Mouse (Mus musculus): ENCODE data around the gene Hspa2. TPM values are rescaled to one million over a fixed set of nuclear protein-coding genes. Genes with fewer than 3 reads are reported as not detected.

The Hspa2 gene
- polyA plus RNA-seq (2012; rRNA removed): 4.7 and 5.1 TPM in 2 replicates

DNA sequence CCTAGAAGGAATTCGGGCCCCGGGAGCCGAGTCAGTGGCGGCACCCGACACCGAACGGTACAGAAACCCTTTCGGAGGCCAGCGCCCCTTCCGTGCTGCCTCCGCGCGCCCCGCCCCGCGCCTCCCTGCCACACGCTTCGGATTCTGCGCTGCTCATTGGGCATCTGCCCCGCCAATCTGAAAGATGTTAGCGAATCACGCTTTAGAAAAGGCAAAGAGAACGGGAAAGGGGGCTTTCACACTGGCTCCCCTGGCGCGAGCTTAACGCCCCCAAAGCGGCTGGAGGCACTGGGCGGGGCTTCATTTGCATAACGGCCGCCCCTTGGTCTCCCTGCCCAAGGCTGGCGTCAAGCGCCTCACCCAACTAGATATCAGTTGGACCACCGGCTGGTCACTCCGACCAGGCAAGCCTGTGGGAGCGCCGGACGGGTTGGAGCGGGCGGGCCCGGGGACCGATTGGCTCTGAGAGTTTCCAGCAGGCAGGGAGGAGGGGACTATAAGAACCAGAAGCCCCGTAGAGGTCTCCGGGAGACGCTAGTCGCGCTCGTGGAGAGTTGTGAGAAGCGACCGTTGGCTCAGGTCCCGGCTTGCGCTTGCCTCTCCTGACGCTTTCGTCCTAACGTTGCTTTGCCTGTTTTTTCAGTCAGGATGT is at the start of gene Hspa2:
TSS of gene Hspa2 (plus strand) at position 291 of the 652 bp plus-strand sequence.

DNA sequence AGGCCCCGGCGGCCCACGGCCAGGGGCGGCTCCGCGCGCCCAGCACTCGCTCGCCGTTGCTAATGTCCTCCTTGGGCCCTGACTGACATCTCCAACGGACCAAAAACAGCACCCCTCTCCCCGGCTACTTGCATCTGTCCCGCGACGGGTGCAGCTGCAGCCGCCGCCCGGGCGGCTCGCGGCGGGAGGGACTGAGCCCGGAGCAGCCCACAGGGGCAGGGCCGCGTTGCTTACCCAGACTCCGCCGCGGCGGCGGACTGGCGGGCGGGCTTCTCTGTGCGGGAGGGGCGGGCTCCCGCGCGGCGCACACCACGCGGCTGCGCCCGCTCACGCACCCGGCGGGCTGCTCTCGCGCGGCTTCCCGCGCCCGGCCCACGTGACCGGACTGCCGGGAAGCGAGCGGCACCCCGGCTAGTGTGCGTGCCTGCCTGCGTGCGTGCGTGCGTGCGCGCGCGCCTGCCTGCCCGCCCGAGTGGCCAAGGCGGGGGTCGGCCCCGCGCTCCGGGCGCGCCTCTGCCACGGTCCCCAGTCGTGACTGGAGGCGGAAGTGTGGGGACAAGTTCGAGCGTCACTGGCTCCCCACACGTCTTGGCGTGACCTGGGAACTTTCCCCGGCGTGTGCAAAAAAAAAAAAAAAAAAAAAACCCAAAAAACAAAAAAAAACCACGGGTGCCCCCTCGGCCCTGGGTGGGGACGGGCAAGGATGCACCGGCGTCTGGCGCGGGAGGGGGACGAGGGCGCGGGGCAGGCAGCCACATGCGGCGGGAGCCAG is 34.6 kb upstream of the Hspa2 start, which contains the start of gene Zbtb25:
TSS of gene Zbtb25 (minus strand) at position 397 of the 772 bp plus-strand sequence.

DNA sequence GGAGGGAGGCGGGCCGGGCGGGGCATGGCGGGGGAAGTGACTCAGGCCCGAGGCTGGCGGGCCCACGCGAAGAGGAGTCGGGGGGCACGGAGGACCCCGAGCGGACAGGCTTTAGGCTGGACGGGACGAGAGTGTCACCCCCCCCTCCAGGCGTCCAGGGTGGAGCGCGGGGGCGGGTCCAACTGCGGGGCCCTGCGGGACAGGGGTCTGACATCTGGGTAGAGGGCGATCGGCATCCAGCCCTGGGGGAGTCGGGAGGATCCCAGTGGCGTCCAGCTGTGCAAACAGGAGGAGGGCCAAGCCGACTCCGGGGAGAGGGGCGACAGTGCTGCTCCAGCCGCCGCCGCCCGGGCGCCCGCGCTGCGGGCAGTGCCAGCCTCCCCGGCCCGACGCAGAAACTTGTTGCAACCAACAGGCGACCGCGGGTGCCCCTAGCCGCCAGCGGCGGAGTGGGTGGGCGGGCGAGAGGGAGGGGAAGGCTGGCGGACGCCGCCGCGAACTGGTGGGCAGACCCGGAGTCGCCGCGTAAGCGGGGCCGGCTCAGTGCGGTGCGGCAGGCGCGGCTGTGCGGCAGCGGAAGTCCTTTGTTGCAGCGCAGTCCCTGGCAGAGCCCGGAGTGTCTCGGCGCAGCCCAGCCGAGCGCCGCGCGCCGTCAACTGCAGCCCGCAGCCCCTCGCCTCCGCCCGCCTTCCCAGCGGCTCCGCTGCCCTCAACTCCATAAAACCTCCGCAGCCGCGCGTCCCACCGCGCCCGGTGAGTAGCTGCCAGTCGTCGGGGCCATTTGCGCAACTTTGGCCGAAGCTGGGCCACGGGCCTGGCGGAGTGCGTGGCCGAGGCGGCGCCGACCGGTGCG is 33.8 kb upstream of the Hspa2 start, which contains the start of gene Zbtb1:
TSS of gene Zbtb1 (plus strand) at position 289 of the 853 bp plus-strand sequence.

DNA sequence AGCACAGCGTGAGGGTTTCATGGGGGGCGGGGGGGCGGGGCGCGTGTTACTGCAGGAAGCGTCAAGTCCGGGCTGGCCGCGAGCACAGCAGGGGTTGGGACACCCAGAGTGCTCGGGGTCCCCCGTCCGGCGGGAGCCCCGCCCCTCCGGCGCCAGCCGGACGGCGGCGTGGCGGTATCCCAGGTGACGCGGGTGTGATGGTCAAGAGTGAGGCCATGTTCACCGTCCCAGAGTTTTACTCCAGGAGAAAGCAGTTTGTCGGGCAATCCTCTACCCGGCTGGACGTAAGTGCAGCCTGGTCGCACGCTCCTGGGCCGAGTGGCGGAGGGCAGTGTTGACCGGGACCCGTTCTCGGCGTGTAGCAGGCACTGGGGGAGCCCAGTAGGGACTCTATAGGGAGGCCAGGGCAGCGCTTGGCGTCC is 13.5 kb downstream of the Hspa2 start, which contains the start of gene Ppp1r36:
TSS of gene Ppp1r36 (plus strand) at position 106 of the 422 bp plus-strand sequence.

Other genes with a start within 250 kb of the Hspa2 start
- gene Esr2, start 226.9 kb upstream of the Hspa2 start, polyA plus RNA-seq (2012; rRNA removed): 0.26 and 0.47 TPM in 2 replicates
- 0.05 TPM in 1 of 2 replicates, not detected in the other for gene Tex21, start 157.4 kb upstream of the Hspa2 start, polyA plus RNA-seq (2012; rRNA removed)
- gene Mthfd1, start 148.9 kb upstream of the Hspa2 start, polyA plus RNA-seq (2012; rRNA removed): 44.7 and 52.2 TPM in 2 replicates
- 4.9 and 6.8 TPM in 2 replicates for gene Akap5, start 79.3 kb upstream of the Hspa2 start, polyA plus RNA-seq (2012; rRNA removed)
- gene Zbtb25, start 34.6 kb upstream of the Hspa2 start, polyA plus RNA-seq (2012; rRNA removed): 14.5 and 19.7 TPM in 2 replicates
- gene Zbtb1, start 33.9 kb upstream of the Hspa2 start, polyA plus RNA-seq (2012; rRNA removed): 5.1 and 6.7 TPM in 2 replicates
- gene Ppp1r36, start 13.4 kb downstream of the Hspa2 start, polyA plus RNA-seq (2012; rRNA removed): 0.62 and 1.5 TPM in 2 replicates
- gene Plekhg3, start 126.7 kb downstream of the Hspa2 start, polyA plus RNA-seq (2012; rRNA removed): 4.2 and 7.9 TPM in 2 replicates